14 mouse cellular contexts compared by ENCODE assay signal in genomic region chr11:71996805-71997204, GRCm38 (mm10). TPM values are rescaled to one million over a fixed set of nuclear protein-coding genes. Genes with fewer than 3 reads are reported as not detected.
DNase-seq lines count a peak whose midpoint lies in the region; ATAC-seq and TF ChIP-seq lines count a peak whose summit lies in the region.
"Had no signal": no experiment of that assay in that cellular context is flagged by ENCODE, and none has a peak within 500 bp of the region (broad histone marks: within the 10 kb centered on the region; RNA-seq: fewer than 3 reads in every experiment).

No protein-coding gene starts in this region.

- H3K27ac ChIP-seq in heart, adult 2 months = no peak overlapping the region
- H3K27ac ChIP-seq in forebrain, embryonic 16.5 days (ENCODE audit: low read length) = no peak overlapping the region
- H3K27ac ChIP-seq: intestine, embryonic 15.5 days; liver, embryonic 13.5 days had no signal

- no peaks in the 10 kb centered on the region for H3K79me2 ChIP-seq in heart, adult 2 months (replicated peaks; ENCODE audit: control insufficient read depth, insufficient read depth, low read length)

- no peak for ATAC-seq in forebrain, embryonic 16.5 days

- no peak for TF ChIP-seq EP300 in heart, adult 2 months (IDR thresholded peaks at IDR 0.05; ENCODE audit: insufficient read depth, low read depth, low read length)

- intact Hi-C loops in heart, adult 2 months (cut with DNase I) = loop anchor here (10.0 kb wide), 1 partner anchor 242 kb away; no protein-coding TSS in a partner anchor
- intact Hi-C loops in left cerebral cortex, postnatal 25 days (cut with DNase I) = no loop called here
- intact Hi-C loops in left cerebral cortex, postnatal 4 days (cut with DNase I) = no loop called here

- no peak for DNase-seq in heart, adult 2 months
- no peak for DNase-seq in heart, postnatal 4 days
- peak; percentile 28 to 31 for DNase-seq in left cerebral cortex, postnatal 25 days (ENCODE audit: low spot score in 2 of 2)
- no peak for DNase-seq in left cerebral cortex, postnatal 4 days
- peak; percentile 9 for DNase-seq in naive thymus-derived CD4-positive, alpha-beta T cell, adult 2 months (ENCODE audit: low read depth)
- no peak for DNase-seq in adrenal gland, postnatal 4 days (ENCODE audit: low spot score in 2 of 2)
- no peak for DNase-seq in adrenal gland, adult (ENCODE audit: inconsistent age in 2 of 2, low spot score in 1 of 2)
- DNase-seq: liver, embryonic 13.5 days; right cerebral cortex, postnatal 14 days had no signal

- H3K9me3 ChIP-seq in forebrain, embryonic 16.5 days (ENCODE audit: control insufficient read depth, low read length) = no peaks in the 10 kb centered on the region
- H3K9me3 ChIP-seq: intestine, embryonic 15.5 days; liver, embryonic 13.5 days had no signal

- peaks cover 5% of the 10 kb centered on the region for H3K4me1 ChIP-seq in heart, adult 2 months (ENCODE audit: control insufficient read depth, insufficient read depth, low read length)
- peaks cover 12% of the 10 kb centered on the region for H3K4me1 ChIP-seq in forebrain, embryonic 16.5 days (replicated peaks; ENCODE audit: control insufficient read depth, insufficient read depth, low read length)
- H3K4me1 ChIP-seq: liver, embryonic 13.5 days had no signal

- H3K4me3 ChIP-seq in heart, adult 2 months = peak overlapping the region; percentile 3; the same call in 1 of the 2 replicates
- H3K4me3 ChIP-seq in forebrain, embryonic 16.5 days (replicated peaks; ENCODE audit: low read length) = no peak overlapping the region
- H3K4me3 ChIP-seq: intestine, embryonic 15.5 days; liver, embryonic 13.5 days had no signal

- H3K4me2 ChIP-seq in forebrain, embryonic 16.5 days (ENCODE audit: low read length) = 0 out of 2 replicates have a peak overlapping the region, but pooled peaks have one; percentile 1

- no peaks in the 10 kb centered on the region for H3K27me3 ChIP-seq in heart, adult 2 months (ENCODE audit: control insufficient read depth, insufficient read depth, low read length)
- no peaks in the 10 kb centered on the region for H3K27me3 ChIP-seq in forebrain, embryonic 16.5 days (replicated peaks; ENCODE audit: control insufficient read depth, insufficient read depth, low read length)
- H3K27me3 ChIP-seq: intestine, embryonic 15.5 days; liver, embryonic 13.5 days had no signal

- TF ChIP-seq CTCF in heart, adult 2 months (IDR thresholded peaks at IDR 0.05) = no peak

- WGBS in heart, adult 2 months = 29% methylated on average over 11 of the region's 11 CpGs
- WGBS in forebrain, embryonic 16.5 days = 27% methylated on average over 11 of the region's 11 CpGs

- no peak for TF ChIP-seq POLR2A in heart, adult 2 months (IDR thresholded peaks at IDR 0.05; ENCODE audit: insufficient read depth, low read depth, low read length)

- no peak overlapping the region for H3K9ac ChIP-seq in heart, adult 2 months (ENCODE audit: low read depth, low read length)
- no peak overlapping the region for H3K9ac ChIP-seq in forebrain, embryonic 16.5 days (replicated peaks; ENCODE audit: low read depth, low read length)
- H3K9ac ChIP-seq: intestine, embryonic 15.5 days; liver, embryonic 13.5 days had no signal

- H3K36me3 ChIP-seq in heart, adult 2 months (ENCODE audit: control insufficient read depth, insufficient read depth, low read length) = no peaks in the 10 kb centered on the region
- no peaks in the 10 kb centered on the region for H3K36me3 ChIP-seq in forebrain, embryonic 16.5 days (ENCODE audit: control insufficient read depth, insufficient read depth)
- H3K36me3 ChIP-seq: intestine, embryonic 15.5 days; liver, embryonic 13.5 days had no signal

RNA-seq across cellular contexts. Expression of gene Aipl1, which starts 40.5 kb away (rescaled TPM):
- not detected for total RNA-seq in heart, adult 2 months (2021)
- 0.04 TPM in 1 of 2 replicates, not detected in the other for polyA plus RNA-seq in heart, adult 2 months (2012; rRNA removed)
- under 1 TPM in 1 of 2 experiments, not detected in 1; 0.29 TPM for total RNA-seq in heart, postnatal 4 days (2021)
- under 1 TPM in 1 of 2 experiments, not detected in 1; 0.14 TPM for total RNA-seq in left cerebral cortex, postnatal 25 days (2021)
- under 1 TPM; 0.14 to 0.26 TPM for total RNA-seq in left cerebral cortex, postnatal 4 days (2021)
- polyA plus RNA-seq in forebrain, embryonic 16.5 days (2015; fragmentation: Nextera tagmentation; extraction: Ambion mirVana) = 0.11 and 0.27 TPM in 2 replicates
- total RNA-seq in adrenal gland, postnatal 4 days (2021) = under 1 TPM; 0.56 to 0.76 TPM
- total RNA-seq: gastrocnemius, adult 8-10 months; layer of hippocampus, postnatal 36 days had no signal

RNA-seq across cellular contexts. Expression of gene Pimreg, which starts 45.0 kb away (rescaled TPM):
- total RNA-seq in heart, adult 2 months (2021) = under 1 TPM in 1 of 2 experiments, not detected in 1; 0.75 TPM
- 0.45 and 0.73 TPM in 2 replicates for polyA plus RNA-seq in heart, adult 2 months (2012; rRNA removed)
- 10 to 100 TPM; 30.5 to 38.3 TPM for total RNA-seq in heart, postnatal 4 days (2021)
- under 1 TPM; 0.25 to 0.53 TPM for total RNA-seq in left cerebral cortex, postnatal 25 days (2021)
- total RNA-seq in left cerebral cortex, postnatal 4 days (2021) = 1 to 10 TPM; 9.3 to 9.7 TPM
- 64.1 and 80.3 TPM in 2 replicates for polyA plus RNA-seq in forebrain, embryonic 16.5 days (2015; fragmentation: Nextera tagmentation; extraction: Ambion mirVana)
- 10 to 100 TPM; 29.6 to 30.3 TPM for total RNA-seq in adrenal gland, postnatal 4 days (2021)
- total RNA-seq: gastrocnemius, adult 8-10 months; monocyte, adult 5-6 weeks had no signal

Comparison
In these comparisons a context has a peak if more than half of its experiments do, and no peak if none do; other contexts are left out.
1. DNase-seq: peak in left cerebral cortex, postnatal 25 days (2 of 2) and naive thymus-derived CD4-positive, alpha-beta T cell, adult 2 months (single experiment); none in heart, adult 2 months (0 of 2), heart, postnatal 4 days (single experiment), left cerebral cortex, postnatal 4 days (single experiment), adrenal gland, postnatal 4 days (0 of 2) and adrenal gland, adult (0 of 2).
2. RNA of gene Pimreg, which starts 45.0 kb away (total RNA-seq): 30.5 to 38.3 TPM in heart, postnatal 4 days, 29.6 to 30.3 TPM in adrenal gland, postnatal 4 days and 9.3 to 9.7 TPM in left cerebral cortex, postnatal 4 days; 0.75 TPM in heart, adult 2 months and 0.25 to 0.53 TPM in left cerebral cortex, postnatal 25 days; every median in the first group is over 4 times any median in the second.